Mouse (Mus musculus): ENCODE measurements around the gene Pid1.

- TF ChIP-seq CTCF (IDR thresholded peaks at IDR 0.05; ENCODE audit: insufficient read depth, low read length) (no peak), POLR2A (IDR thresholded peaks at IDR 0.05; ENCODE audit: borderline replicate concordance, extremely low read depth, low read depth, low read length) (no peak)
These were observed 91.0 kb downstream of the Pid1 start for GRCm38 (mm10) chr1:84272951-84273350.

Measured in lung, adult 2 months (tissue).